Mouse (Mus musculus): ENCODE results near the gene Ndufaf2.

The Ndufaf2 gene

GRCm38 (mm10) chr13:107961972-107962371 is 196.5 kb downstream of the Ndufaf2 start:
- no peak for DNase-seq (ENCODE audit: low spot score)

GRCm38 (mm10) chr13:107961501-107961900 is 196.9 kb downstream of the Ndufaf2 start:
- no peak for DNase-seq (ENCODE audit: low spot score)

GRCm38 (mm10) chr13:107960549-107960948 is 197.9 kb downstream of the Ndufaf2 start:
- DNase-seq (ENCODE audit: low spot score), result no peak

- DNase-seq (ENCODE audit: low spot score), result no peak
These were observed 198.5 kb downstream of the Ndufaf2 start for GRCm38 (mm10) chr13:107959891-107960290.

- DNase-seq (ENCODE audit: low spot score), result no peak
These were observed 202.2 kb downstream of the Ndufaf2 start for GRCm38 (mm10) chr13:107956246-107956645.

- no peak for DNase-seq (ENCODE audit: low spot score)
These were observed 202.9 kb downstream of the Ndufaf2 start for GRCm38 (mm10) chr13:107955327-107956110.

GRCm38 (mm10) chr13:107954445-107955261 is 203.8 kb downstream of the Ndufaf2 start:
- DNase-seq (ENCODE audit: low spot score), result no peak

- DNase-seq (ENCODE audit: low spot score), result no peak
These were observed 204.4 kb downstream of the Ndufaf2 start for GRCm38 (mm10) chr13:107954100-107954444.

All from ovary, postnatal 14 days (tissue).